Mouse (Mus musculus): ENCODE measurements around the gene Icam2. TPM values are rescaled to one million over a fixed set of nuclear protein-coding genes. Genes with fewer than 3 reads are reported as not detected.

Gene Icam2
- total and polyA plus RNA-seq, 3 experiments: 15.3 to 40.1 (median 26.7) TPM

DNA sequence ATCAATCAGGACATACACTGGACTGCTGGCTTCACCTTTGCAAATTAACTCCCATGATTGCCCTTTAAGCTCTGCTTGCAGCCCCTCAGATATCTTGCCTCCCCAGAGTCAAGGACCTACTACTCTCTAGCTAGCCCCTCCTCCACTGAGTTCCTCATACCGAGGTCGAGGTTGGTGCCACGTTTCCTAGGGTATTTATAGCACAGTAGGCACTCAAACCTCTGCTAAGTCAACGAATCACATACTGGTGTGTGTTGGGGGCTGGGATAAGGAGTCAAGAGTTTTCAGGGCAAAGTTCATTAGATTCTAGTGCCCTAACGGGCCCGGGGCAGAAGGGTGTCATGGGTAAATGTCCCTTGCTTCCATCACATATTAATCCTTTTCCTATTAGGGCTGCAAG, 58.7 kb downstream of the Icam2 start:
- Histone ChIP-seq H3K9ac (ENCODE audit: insufficient read depth, low read depth) (no peak overlapping the region), H3K4me1 (ENCODE audit: control insufficient read depth in 1 of 2, insufficient read depth in 2 of 2) (peaks cover 26 to 43% of the 10 kb centered on the region in 2 experiments), H3K9me3 (replicated peaks; ENCODE audit: low read length) (no peaks in the 10 kb centered on the region), H3K27ac (ENCODE audit: insufficient read depth, low read depth) (no peak overlapping the region), H3K4me3 (replicated peaks in 1 of 3; ENCODE audit: low read depth in 2 of 3, low read length in 2 of 3, poor library complexity in 1 of 3) (no peak overlapping the region), H3K4me2 (ENCODE audit: insufficient read depth, low read depth, poor library complexity, severe bottlenecking) (no peak overlapping the region), H3K79me2 (replicated peaks; ENCODE audit: control insufficient read depth, extremely low read depth, insufficient read depth, poor library complexity, severe bottlenecking) (no peaks in the 10 kb centered on the region), H3K27me3 (replicated peaks) (peaks cover 3% of the 10 kb centered on the region), H3K36me3 (replicated peaks in 1 of 2; ENCODE audit: control insufficient read depth in 1 of 2, insufficient read depth in 1 of 2, low read length in 1 of 2) (no peaks in the 10 kb centered on the region)
- dilution Hi-C loops (cut with MboI; ENCODE audit: extremely low pct_ligation_motif_present, extremely low pct_unique_long_range_greater_than_20kb, low sequenced_read_pairs) (no loop called here), in situ Hi-C loops (cut with MboI; ENCODE audit: low pct_ligation_motif_present, low pct_unique_long_range_greater_than_20kb, low sequenced_read_pairs) (loop anchor here (5.0 to 10.0 kb wide), 3 partner anchors 42 to 166 kb away; no protein-coding TSS in a partner anchor)
- DNase-seq (ENCODE audit: extremely low read depth): peak; percentile 42
- TF ChIP-seq UBTF (IDR thresholded peaks at IDR 0.05; ENCODE audit: low read depth, low read length) (no peak), NRF1 (IDR thresholded peaks at IDR 0.05; ENCODE audit: low read depth, low read length) (no peak), MYC (IDR thresholded peaks at IDR 0.05; ENCODE audit: low read depth, low read length) (no peak), ZNF384 (IDR thresholded peaks at IDR 0.05; ENCODE audit: low read depth, low read length) (no peak)

DNA sequence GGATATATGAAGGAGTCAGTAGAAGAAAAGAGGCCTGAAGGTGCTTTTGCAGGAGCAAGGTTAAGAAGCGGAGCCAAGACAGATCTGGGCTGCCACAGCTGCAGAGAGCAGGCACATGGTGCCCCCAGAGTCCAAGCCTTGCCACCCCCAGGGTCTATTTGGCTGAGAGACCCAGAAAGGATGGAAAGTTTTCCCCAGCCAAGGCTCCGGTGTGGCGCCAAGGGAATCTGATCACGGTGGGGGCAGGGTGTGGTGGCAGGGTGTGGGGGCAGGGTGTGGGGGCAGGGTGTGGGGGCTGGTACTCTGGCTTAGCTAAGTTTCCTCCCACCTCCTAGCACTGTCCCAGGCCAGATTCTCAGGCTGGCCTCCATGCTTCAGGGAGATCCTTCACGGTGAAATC, 59.4 kb downstream of the Icam2 start:
- no peak overlapping the region for H3K27ac ChIP-seq (ENCODE audit: insufficient read depth, low read depth)
- no peak for DNase-seq (ENCODE audit: extremely low read depth)
- peaks cover 32 to 49% of the 10 kb centered on the region in 2 experiments for H3K4me1 ChIP-seq (ENCODE audit: control insufficient read depth in 1 of 2, insufficient read depth in 2 of 2)
- H3K27me3 ChIP-seq (replicated peaks): peaks cover 3% of the 10 kb centered on the region
- H3K9ac ChIP-seq (ENCODE audit: insufficient read depth, low read depth): no peak overlapping the region
- H3K36me3 ChIP-seq (replicated peaks in 1 of 2; ENCODE audit: control insufficient read depth in 1 of 2, insufficient read depth in 1 of 2, low read length in 1 of 2): no peaks in the 10 kb centered on the region
- in situ Hi-C loops (cut with MboI; ENCODE audit: low pct_ligation_motif_present, low pct_unique_long_range_greater_than_20kb, low sequenced_read_pairs) (loop anchor here (5.0 to 10.0 kb wide), 3 partner anchors 41 to 166 kb away; no protein-coding TSS in a partner anchor), dilution Hi-C loops (cut with MboI; ENCODE audit: extremely low pct_ligation_motif_present, extremely low pct_unique_long_range_greater_than_20kb, low sequenced_read_pairs) (no loop called here)
- no peaks in the 10 kb centered on the region for H3K9me3 ChIP-seq (replicated peaks; ENCODE audit: low read length)
- no peak overlapping the region for H3K4me3 ChIP-seq (replicated peaks in 1 of 3; ENCODE audit: low read depth in 2 of 3, low read length in 2 of 3, poor library complexity in 1 of 3)
- H3K4me2 ChIP-seq (ENCODE audit: insufficient read depth, low read depth, poor library complexity, severe bottlenecking): no peak overlapping the region
- TF ChIP-seq USF2 (conservative IDR thresholded peaks at IDR 0.05; ENCODE audit: low read depth, low read length) (no peak), CHD2 (IDR thresholded peaks at IDR 0.05; ENCODE audit: low read length) (peak; percentile 62)
- H3K79me2 ChIP-seq (replicated peaks; ENCODE audit: control insufficient read depth, extremely low read depth, insufficient read depth, poor library complexity, severe bottlenecking): no peaks in the 10 kb centered on the region

Other genes starting within 250 kb of the Icam2 start
- gene Gm10840, start 227.2 kb downstream of the Icam2 start, total RNA-seq (2012; rRNA removed): not detected in 2 replicates
- not detected in 2 replicates for gene Gm10840, start 227.2 kb downstream of the Icam2 start, total RNA-seq (2014; rRNA removed)
- gene Gm10840, start 227.2 kb downstream of the Icam2 start, polyA plus RNA-seq (2012; ENCODE audit: insufficient read length, low read depth): not detected in 2 replicates
- gene Limd2, start 227.2 kb downstream of the Icam2 start, total RNA-seq (2012; rRNA removed): 249 and 275 TPM in 2 replicates
- gene Limd2, start 227.2 kb downstream of the Icam2 start, total RNA-seq (2014; rRNA removed): 344 and 367 TPM in 2 replicates
- gene Limd2, start 227.2 kb downstream of the Icam2 start, polyA plus RNA-seq (2012; ENCODE audit: insufficient read length, low read depth): 520 and 563 TPM in 2 replicates
- gene Strada, start 185.9 kb downstream of the Icam2 start, total RNA-seq (2012; rRNA removed): 36.8 and 39.4 TPM in 2 replicates
- 40.1 and 41.7 TPM in 2 replicates for gene Strada, start 185.9 kb downstream of the Icam2 start, total RNA-seq (2014; rRNA removed)
- 48.7 and 51.7 TPM in 2 replicates for gene Strada, start 185.9 kb downstream of the Icam2 start, polyA plus RNA-seq (2012; ENCODE audit: insufficient read length, low read depth)
- gene Ccdc47, start 171.7 kb downstream of the Icam2 start, total RNA-seq (2012; rRNA removed): 53.2 and 66.7 TPM in 2 replicates
- 44.5 and 46.1 TPM in 2 replicates for gene Ccdc47, start 171.7 kb downstream of the Icam2 start, total RNA-seq (2014; rRNA removed)
- 80.8 and 94.1 TPM in 2 replicates for gene Ccdc47, start 171.7 kb downstream of the Icam2 start, polyA plus RNA-seq (2012; ENCODE audit: insufficient read length, low read depth)
- 63.8 and 69.0 TPM in 2 replicates for gene Ddx42, start 171.1 kb downstream of the Icam2 start, total RNA-seq (2012; rRNA removed)
- 65.3 and 65.5 TPM in 2 replicates for gene Ddx42, start 171.1 kb downstream of the Icam2 start, total RNA-seq (2014; rRNA removed)
- gene Ddx42, start 171.1 kb downstream of the Icam2 start, polyA plus RNA-seq (2012; ENCODE audit: insufficient read length, low read depth): 89.1 and 94.6 TPM in 2 replicates
- 178 and 269 TPM in 2 replicates for gene Ftsj3, start 132.0 kb downstream of the Icam2 start, total RNA-seq (2012; rRNA removed)
- gene Ftsj3, start 132.0 kb downstream of the Icam2 start, total RNA-seq (2014; rRNA removed): 215 and 223 TPM in 2 replicates
- gene Ftsj3, start 132.0 kb downstream of the Icam2 start, polyA plus RNA-seq (2012; ENCODE audit: insufficient read length, low read depth): 298 and 354 TPM in 2 replicates
- 250 and 344 TPM in 2 replicates for gene Psmc5, start 131.9 kb downstream of the Icam2 start, total RNA-seq (2012; rRNA removed)
- gene Psmc5, start 131.9 kb downstream of the Icam2 start, total RNA-seq (2014; rRNA removed): 139 and 151 TPM in 2 replicates
- 344 and 352 TPM in 2 replicates for gene Psmc5, start 131.9 kb downstream of the Icam2 start, polyA plus RNA-seq (2012; ENCODE audit: insufficient read length, low read depth)
- gene Smarcd2, start 115.1 kb downstream of the Icam2 start, total RNA-seq (2012; rRNA removed): 89.4 and 94.3 TPM in 2 replicates
- 105 and 110 TPM in 2 replicates for gene Smarcd2, start 115.1 kb downstream of the Icam2 start, total RNA-seq (2014; rRNA removed)
- 103 and 116 TPM in 2 replicates for gene Smarcd2, start 115.1 kb downstream of the Icam2 start, polyA plus RNA-seq (2012; ENCODE audit: insufficient read length, low read depth)
- gene Tcam1, start 111.4 kb downstream of the Icam2 start, total RNA-seq (2012; rRNA removed): 4.2 and 5.9 TPM in 2 replicates
- gene Tcam1, start 111.4 kb downstream of the Icam2 start, total RNA-seq (2014; rRNA removed): 0.68 and 0.82 TPM in 2 replicates
- 0.64 and 0.99 TPM in 2 replicates for gene Tcam1, start 111.4 kb downstream of the Icam2 start, polyA plus RNA-seq (2012; ENCODE audit: insufficient read length, low read depth)
- 0.38 and 0.46 TPM in 2 replicates for gene Gh, start 86.2 kb downstream of the Icam2 start, total RNA-seq (2012; rRNA removed)
- gene Gh, start 86.2 kb downstream of the Icam2 start, total RNA-seq (2014; rRNA removed): 0.31 and 0.68 TPM in 2 replicates
- gene Gh, start 86.2 kb downstream of the Icam2 start, polyA plus RNA-seq (2012; ENCODE audit: insufficient read length, low read depth): 0.76 and 1.0 TPM in 2 replicates
- 503 and 527 TPM in 2 replicates for gene Cd79b, start 73.3 kb downstream of the Icam2 start, total RNA-seq (2012; rRNA removed)
- gene Cd79b, start 73.3 kb downstream of the Icam2 start, total RNA-seq (2014; rRNA removed): 636 and 689 TPM in 2 replicates
- gene Cd79b, start 73.3 kb downstream of the Icam2 start, polyA plus RNA-seq (2012; ENCODE audit: insufficient read length, low read depth): 678 and 741 TPM in 2 replicates
- gene Scn4a, start 34.8 kb downstream of the Icam2 start, total RNA-seq (2012; rRNA removed): 0.50 and 0.64 TPM in 2 replicates
- gene Scn4a, start 34.8 kb downstream of the Icam2 start, total RNA-seq (2014; rRNA removed): 0.55 and 0.57 TPM in 2 replicates
- 0.97 and 1.00 TPM in 2 replicates for gene Scn4a, start 34.8 kb downstream of the Icam2 start, polyA plus RNA-seq (2012; ENCODE audit: insufficient read length, low read depth)
- gene Prr29, start 22.6 kb downstream of the Icam2 start, total RNA-seq (2012; rRNA removed): 0.17 TPM in 1 of 2 replicates, not detected in the other
- gene Prr29, start 22.6 kb downstream of the Icam2 start, total RNA-seq (2014; rRNA removed): not detected in 2 replicates
- gene Prr29, start 22.6 kb downstream of the Icam2 start, polyA plus RNA-seq (2012; ENCODE audit: insufficient read length, low read depth): 0.21 TPM in 1 of 2 replicates, not detected in the other
- gene Ern1, start 99.8 kb upstream of the Icam2 start, total RNA-seq (2012; rRNA removed): 15.2 and 21.7 TPM in 2 replicates
- gene Ern1, start 99.8 kb upstream of the Icam2 start, total RNA-seq (2014; rRNA removed): 3.0 TPM in 2 replicates
- 6.9 and 7.7 TPM in 2 replicates for gene Ern1, start 99.8 kb upstream of the Icam2 start, polyA plus RNA-seq (2012; ENCODE audit: insufficient read length, low read depth)
- 5.0 and 6.2 TPM in 2 replicates for gene Tex2, start 225.3 kb upstream of the Icam2 start, total RNA-seq (2012; rRNA removed)
- gene Tex2, start 225.3 kb upstream of the Icam2 start, total RNA-seq (2014; rRNA removed): 3.9 and 4.5 TPM in 2 replicates
- gene Tex2, start 225.3 kb upstream of the Icam2 start, polyA plus RNA-seq (2012; ENCODE audit: insufficient read length, low read depth): 3.9 and 4.0 TPM in 2 replicates